Mouse (Mus musculus): ENCODE data around the gene Gm12258. TPM values are rescaled to one million over a fixed set of nuclear protein-coding genes. Genes with fewer than 3 reads are reported as not detected.

Gene Gm12258
- 3.5 and 3.9 TPM in 2 replicates for polyA plus RNA-seq (2021; fragmentation: Nextera tagmentation)
- long read RNA-seq, experiment 1, full-length matches to known transcripts, result 8 of 10 reads
- long read RNA-seq, experiment 1, partial matches to known transcripts, result 1 of 10 reads
- long read RNA-seq, experiment 1, other reads (novel, unspliced or antisense), result 1 of 10 reads
- long read RNA-seq, experiment 2, full-length matches to known transcripts, result 64 of 77 reads
- long read RNA-seq, experiment 2, partial matches to known transcripts, result 2 of 77 reads
- long read RNA-seq, experiment 2, other reads (novel, unspliced or antisense), result 11 of 77 reads

GRCm38 (mm10) chr11:58846919-58847461 lies at the start of gene Gm12258:
Gene Gm12258 (plus strand): TSS chr11:58847158.

GRCm38 (mm10) chr11:58801558-58802228 lies 45.3 kb upstream of the Gm12258 start, which contains the start of gene Fam183b:
Gene Fam183b (minus strand): TSS chr11:58801960.

GRCm38 (mm10) chr11:58814700-58815099 lies 32.3 kb upstream of the Gm12258 start, which contains the start of gene Olfr313:
Gene Olfr313 (plus strand): TSS chr11:58815000.

GRCm38 (mm10) chr11:58828937-58829336 lies 18.0 kb upstream of the Gm12258 start, which contains the start of gene Olfr312:
Gene Olfr312 (plus strand): TSS chr11:58829237.

GRCm38 (mm10) chr11:58838951-58839350 lies 8.0 kb upstream of the Gm12258 start, which contains the start of gene Olfr311:
Gene Olfr311 (plus strand): TSS chr11:58839251.

GRCm38 (mm10) chr11:58867039-58867953 lies 20.3 kb downstream of the Gm12258 start, which contains the start of gene 2810021J22Rik:
Gene 2810021J22Rik (plus strand): TSS chr11:58867216.

GRCm38 (mm10) chr11:58903511-58904409 lies 56.8 kb downstream of the Gm12258 start, which contains the start of gene Zfp39:
Gene Zfp39 (minus strand): TSS chr11:58904225.

Other genes starting within 250 kb of the Gm12258 start
- not detected in 2 replicates for gene 2210407C18Rik, start 231.1 kb upstream of the Gm12258 start, polyA plus RNA-seq (2021; fragmentation: Nextera tagmentation)
- gene Olfr323, start 216.7 kb upstream of the Gm12258 start, polyA plus RNA-seq (2021; fragmentation: Nextera tagmentation), result not detected in 2 replicates
- gene Trim58, start 206.7 kb upstream of the Gm12258 start, polyA plus RNA-seq (2021; fragmentation: Nextera tagmentation), result not detected in 2 replicates
- not detected in 2 replicates for gene Olfr322, start 188.4 kb upstream of the Gm12258 start, polyA plus RNA-seq (2021; fragmentation: Nextera tagmentation)
- gene Olfr320, start 166.1 kb upstream of the Gm12258 start, polyA plus RNA-seq (2021; fragmentation: Nextera tagmentation), result not detected in 2 replicates
- gene Olfr319, start 148.0 kb upstream of the Gm12258 start, polyA plus RNA-seq (2021; fragmentation: Nextera tagmentation), result not detected in 2 replicates
- gene Olfr318, start 123.1 kb upstream of the Gm12258 start, polyA plus RNA-seq (2021; fragmentation: Nextera tagmentation), result not detected in 2 replicates
- 0.09 and 0.13 TPM in 2 replicates for gene Olfr317, start 107.9 kb upstream of the Gm12258 start, polyA plus RNA-seq (2021; fragmentation: Nextera tagmentation)
- gene Olfr316, start 94.4 kb upstream of the Gm12258 start, polyA plus RNA-seq (2021; fragmentation: Nextera tagmentation), result 0.67 and 0.89 TPM in 2 replicates
- gene Olfr315, start 74.0 kb upstream of the Gm12258 start, polyA plus RNA-seq (2021; fragmentation: Nextera tagmentation), result not detected in 2 replicates
- gene Olfr314, start 64.2 kb upstream of the Gm12258 start, polyA plus RNA-seq (2021; fragmentation: Nextera tagmentation), result not detected in 2 replicates
- 28.9 and 30.2 TPM in 2 replicates for gene Fam183b, start 45.2 kb upstream of the Gm12258 start, polyA plus RNA-seq (2021; fragmentation: Nextera tagmentation)
- gene Olfr313, start 32.2 kb upstream of the Gm12258 start, polyA plus RNA-seq (2021; fragmentation: Nextera tagmentation), result not detected in 2 replicates
- gene Olfr312, start 17.9 kb upstream of the Gm12258 start, polyA plus RNA-seq (2021; fragmentation: Nextera tagmentation), result not detected in 2 replicates
- gene Olfr311, start 7.9 kb upstream of the Gm12258 start, polyA plus RNA-seq (2021; fragmentation: Nextera tagmentation), result not detected in 2 replicates
- gene 2810021J22Rik, start 20.1 kb downstream of the Gm12258 start, polyA plus RNA-seq (2021; fragmentation: Nextera tagmentation), result 3.4 and 4.0 TPM in 2 replicates
- gene Zfp39, start 57.1 kb downstream of the Gm12258 start, polyA plus RNA-seq (2021; fragmentation: Nextera tagmentation), result 6.0 and 6.7 TPM in 2 replicates
- not detected in 2 replicates for gene Btnl10, start 70.8 kb downstream of the Gm12258 start, polyA plus RNA-seq (2021; fragmentation: Nextera tagmentation)
- 359 and 481 TPM in 2 replicates for gene Rnf187, start 91.8 kb downstream of the Gm12258 start, polyA plus RNA-seq (2021; fragmentation: Nextera tagmentation)
- gene Hist3h2ba, start 101.8 kb downstream of the Gm12258 start, polyA plus RNA-seq (2021; fragmentation: Nextera tagmentation), result 23.0 and 26.4 TPM in 2 replicates
- gene Hist3h2a, start 107.5 kb downstream of the Gm12258 start, polyA plus RNA-seq (2021; fragmentation: Nextera tagmentation), result 89.8 and 93.1 TPM in 2 replicates
- gene Trim17, start 107.5 kb downstream of the Gm12258 start, polyA plus RNA-seq (2021; fragmentation: Nextera tagmentation), result 4.6 and 5.0 TPM in 2 replicates
- gene Trim11, start 130.9 kb downstream of the Gm12258 start, polyA plus RNA-seq (2021; fragmentation: Nextera tagmentation), result 10.9 and 12.4 TPM in 2 replicates

Data from layer of hippocampus, adult 6 months (tissue).